Mouse (Mus musculus): ENCODE measurements around the gene Kat2a. TPM values are rescaled to one million over a fixed set of nuclear protein-coding genes. Genes with fewer than 3 reads are reported as not detected.

The Kat2a gene
- polyA plus RNA-seq, 1 experiment: 16.3 TPM

DNA sequence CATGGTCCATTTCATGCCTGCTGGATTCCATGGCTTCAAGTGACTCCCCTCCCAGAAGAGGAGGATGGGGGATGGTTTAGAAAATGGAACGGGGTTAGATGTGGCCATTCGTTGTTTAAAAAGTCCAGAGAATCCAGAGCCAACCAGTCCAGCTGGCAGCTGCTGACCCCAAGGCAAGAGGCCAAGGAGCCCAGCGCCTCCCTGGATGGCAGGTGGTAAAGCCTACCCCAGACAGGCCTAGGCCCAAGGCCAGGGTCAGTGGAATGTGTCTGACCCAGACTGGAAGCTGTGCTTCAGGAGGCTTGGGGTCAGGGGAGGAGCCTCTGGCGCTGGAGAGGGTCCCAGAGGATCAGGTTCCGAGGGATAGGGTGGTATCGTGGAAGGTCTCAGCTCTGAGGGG, 29.1 kb upstream of the Kat2a start:
- no peak overlapping the region for H3K4me3 ChIP-seq (replicated peaks; ENCODE audit: control insufficient read depth, low read depth, low read length)
- 82% methylated on average over 6 of the region's 6 CpGs for WGBS
- peaks cover 1% of the 10 kb centered on the region; the same call in 1 of the 2 replicates for H3K4me1 ChIP-seq (ENCODE audit: control insufficient read depth, insufficient read depth, low read length)
- TF ChIP-seq CTCF (IDR thresholded peaks at IDR 0.05; ENCODE audit: control insufficient read depth, insufficient read depth, low read length) (no peak), POLR2A (IDR thresholded peaks at IDR 0.05; ENCODE audit: borderline replicate concordance, control insufficient read depth, low read depth, low read length) (no peak)
- no peak overlapping the region for H3K27ac ChIP-seq (ENCODE audit: control insufficient read depth, insufficient read depth, low read depth, low read length, poor library complexity)

GRCm38 (mm10) chr11:100738749-100739148, 26.5 kb upstream of the Kat2a start:
- Histone ChIP-seq H3K4me3 (replicated peaks; ENCODE audit: control insufficient read depth, low read depth, low read length) (peak overlapping the region; percentile 51), H3K4me1 (ENCODE audit: control insufficient read depth, insufficient read depth, low read length) (peaks cover 3% of the 10 kb centered on the region; the same call in 1 of the 2 replicates), H3K27ac (ENCODE audit: control insufficient read depth, insufficient read depth, low read depth, low read length, poor library complexity) (no peak overlapping the region)
- TF ChIP-seq CTCF (IDR thresholded peaks at IDR 0.05; ENCODE audit: control insufficient read depth, insufficient read depth, low read length) (no peak), POLR2A (IDR thresholded peaks at IDR 0.05; ENCODE audit: borderline replicate concordance, control insufficient read depth, low read depth, low read length) (no peak)
- WGBS: 21% methylated on average over 5 of the region's 5 CpGs

DNA sequence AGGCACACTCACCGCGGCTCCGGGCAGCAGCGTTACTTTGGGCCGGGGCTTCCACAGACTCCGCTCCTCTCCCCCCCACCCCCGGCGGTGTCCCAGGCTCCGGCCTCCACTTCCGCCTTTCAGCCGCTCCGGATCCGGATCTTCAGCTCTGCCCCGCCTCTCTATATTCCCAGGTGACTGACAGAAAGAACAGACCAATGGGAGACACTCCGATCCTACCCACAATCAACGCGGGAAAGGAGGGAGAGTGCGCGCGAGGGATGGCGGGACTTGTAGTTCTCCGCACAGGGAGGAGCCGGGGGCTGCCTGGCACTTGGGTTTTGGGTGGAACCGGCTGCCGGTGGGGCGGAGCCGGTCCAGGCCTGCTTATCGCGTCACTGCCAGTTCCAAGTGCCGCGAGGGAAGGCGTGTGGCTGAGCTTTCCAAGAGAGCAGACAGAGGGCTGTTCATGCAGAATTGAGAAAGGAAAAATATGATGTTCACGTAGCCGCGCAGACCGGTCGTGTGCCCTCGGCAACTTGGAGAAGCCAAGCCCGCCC, 25.9 kb upstream of the Kat2a start, which contains the start of gene Rab5c:
Gene Rab5c (minus strand): TSS at position 150 of the 539 bp plus-strand sequence.
- peaks cover 3% of the 10 kb centered on the region; the same call in 1 of the 2 replicates for H3K4me1 ChIP-seq (ENCODE audit: control insufficient read depth, insufficient read depth, low read length)
- WGBS: under 1% methylated on average over 39 of the region's 39 CpGs
- H3K4me3 ChIP-seq (replicated peaks; ENCODE audit: control insufficient read depth, low read depth, low read length): peak within 1 kb of the TSS; percentile 84
- no peak for TF ChIP-seq CTCF (IDR thresholded peaks at IDR 0.05; ENCODE audit: control insufficient read depth, insufficient read depth, low read length)
- peak; percentile 58; the same call in 1 of the 2 replicates for TF ChIP-seq POLR2A (IDR thresholded peaks at IDR 0.05; ENCODE audit: borderline replicate concordance, control insufficient read depth, low read depth, low read length)
- H3K27ac ChIP-seq (ENCODE audit: control insufficient read depth, insufficient read depth, low read depth, low read length, poor library complexity): peak within 1 kb of the TSS; percentile 88

- peak overlapping the region; percentile 84 for H3K4me3 ChIP-seq (replicated peaks; ENCODE audit: control insufficient read depth, low read depth, low read length)
- WGBS: under 1% methylated on average over 13 of the region's 13 CpGs
- peak overlapping the region; percentile 88 for H3K27ac ChIP-seq (ENCODE audit: control insufficient read depth, insufficient read depth, low read depth, low read length, poor library complexity)
- TF ChIP-seq POLR2A (IDR thresholded peaks at IDR 0.05; ENCODE audit: borderline replicate concordance, control insufficient read depth, low read depth, low read length): no peak
- no peak for TF ChIP-seq CTCF (IDR thresholded peaks at IDR 0.05; ENCODE audit: control insufficient read depth, insufficient read depth, low read length)
- peaks cover 3% of the 10 kb centered on the region; the same call in 1 of the 2 replicates for H3K4me1 ChIP-seq (ENCODE audit: control insufficient read depth, insufficient read depth, low read length)
Measured at GRCm38 (mm10) chr11:100737105-100737733, 25.0 kb upstream of the Kat2a start.

GRCm38 (mm10) chr11:100736746-100737080, 24.4 kb upstream of the Kat2a start:
- 33% methylated on average over 4 of the region's 4 CpGs for WGBS
- peaks cover 3% of the 10 kb centered on the region; the same call in 1 of the 2 replicates for H3K4me1 ChIP-seq (ENCODE audit: control insufficient read depth, insufficient read depth, low read length)
- H3K27ac ChIP-seq (ENCODE audit: control insufficient read depth, insufficient read depth, low read depth, low read length, poor library complexity): no peak overlapping the region; the same call in 1 of the 2 replicates
- H3K4me3 ChIP-seq (replicated peaks; ENCODE audit: control insufficient read depth, low read depth, low read length): peak overlapping the region; percentile 84
- TF ChIP-seq POLR2A (IDR thresholded peaks at IDR 0.05; ENCODE audit: borderline replicate concordance, control insufficient read depth, low read depth, low read length) (no peak), CTCF (IDR thresholded peaks at IDR 0.05; ENCODE audit: control insufficient read depth, insufficient read depth, low read length) (no peak)

DNA sequence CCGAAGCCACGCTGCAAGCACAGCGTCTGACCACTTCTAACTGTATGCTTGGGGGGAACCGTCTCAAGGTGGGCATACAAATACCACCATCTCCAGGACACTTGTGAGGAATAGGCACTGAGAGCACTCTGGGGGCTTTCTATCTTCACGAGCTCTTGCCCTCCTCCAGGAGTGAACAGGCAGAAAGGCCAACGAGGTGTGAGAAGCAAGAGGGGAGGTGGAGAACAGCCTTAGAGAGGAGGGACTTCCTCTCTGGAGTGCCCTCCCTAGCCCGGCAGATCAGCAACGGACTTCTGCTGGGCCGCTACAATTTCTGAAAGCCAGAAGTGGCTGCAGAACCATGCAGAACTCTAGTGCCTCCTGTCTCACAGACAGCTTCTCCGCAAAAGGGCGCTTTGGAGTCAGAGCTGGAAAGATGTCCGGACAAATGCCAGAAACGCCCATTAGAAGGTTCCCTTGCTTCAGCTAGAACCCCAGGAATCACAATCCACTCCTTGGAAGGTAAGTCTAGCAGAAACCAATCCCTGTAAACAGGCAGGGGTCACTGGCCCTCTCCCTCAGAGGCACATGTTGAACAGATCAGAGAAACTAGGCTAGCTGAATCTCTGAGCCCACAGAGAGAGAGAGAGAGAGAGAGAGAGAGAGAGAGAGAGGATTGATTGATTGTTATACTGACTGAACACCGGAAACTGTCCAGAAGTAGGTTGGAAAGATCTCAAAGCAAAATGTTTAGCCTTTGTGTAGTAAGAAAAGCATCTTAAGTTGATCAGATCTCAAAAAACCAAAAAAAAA, 23.9 kb upstream of the Kat2a start:
- 5% methylated on average over 14 of the region's 14 CpGs for WGBS
- TF ChIP-seq CTCF (IDR thresholded peaks at IDR 0.05; ENCODE audit: control insufficient read depth, insufficient read depth, low read length) (no peak), POLR2A (IDR thresholded peaks at IDR 0.05; ENCODE audit: borderline replicate concordance, control insufficient read depth, low read depth, low read length) (no peak)
- peaks cover 5% of the 10 kb centered on the region; the same call in 1 of the 2 replicates for H3K4me1 ChIP-seq (ENCODE audit: control insufficient read depth, insufficient read depth, low read length)
- H3K4me3 ChIP-seq (replicated peaks; ENCODE audit: control insufficient read depth, low read depth, low read length): peak overlapping the region; percentile 84
- peak overlapping the region; percentile 62 for H3K27ac ChIP-seq (ENCODE audit: control insufficient read depth, insufficient read depth, low read depth, low read length, poor library complexity)

DNA sequence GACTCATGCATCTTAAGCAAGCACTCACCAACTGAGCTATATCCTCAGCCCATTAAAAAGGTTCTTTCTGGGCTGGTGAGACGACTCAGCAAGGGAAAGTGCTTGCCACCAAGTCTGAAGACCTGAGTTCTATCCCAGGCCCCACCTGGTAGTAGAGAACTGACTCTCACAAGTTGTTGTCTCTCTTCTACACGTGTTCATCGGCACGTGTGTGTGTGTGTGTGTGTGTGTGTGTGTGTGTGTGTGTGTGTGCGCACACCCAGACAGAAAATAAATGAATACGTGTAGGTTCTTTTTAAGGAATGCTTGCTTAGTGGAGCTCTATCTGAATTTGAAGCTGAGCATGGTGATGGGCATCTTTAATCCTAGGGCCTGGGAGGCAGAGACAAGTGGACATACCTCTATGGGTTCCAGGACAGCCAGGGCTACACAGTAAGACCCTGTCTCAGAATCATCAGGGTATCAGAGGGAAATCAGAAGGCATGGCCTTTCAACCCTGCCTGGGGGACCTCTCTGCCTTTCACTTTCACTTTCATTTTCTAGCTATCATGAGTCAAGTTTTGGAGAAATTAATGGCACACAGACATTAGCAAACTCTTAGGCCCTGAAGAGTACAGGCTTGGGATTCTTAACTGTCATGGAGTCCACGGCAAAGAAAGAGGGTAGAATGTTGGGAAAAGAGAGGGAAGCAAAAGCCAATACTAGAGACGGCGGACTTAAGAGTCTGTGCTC, 23.0 kb upstream of the Kat2a start:
- 49% methylated on average over 9 of the region's 9 CpGs for WGBS
- peaks cover 10% of the 10 kb centered on the region for H3K4me1 ChIP-seq (ENCODE audit: control insufficient read depth, insufficient read depth, low read length)
- no peak for TF ChIP-seq CTCF (IDR thresholded peaks at IDR 0.05; ENCODE audit: control insufficient read depth, insufficient read depth, low read length)
- no peak for TF ChIP-seq POLR2A (IDR thresholded peaks at IDR 0.05; ENCODE audit: borderline replicate concordance, control insufficient read depth, low read depth, low read length)
- peak overlapping the region; percentile 62 for H3K27ac ChIP-seq (ENCODE audit: control insufficient read depth, insufficient read depth, low read depth, low read length, poor library complexity)
- H3K4me3 ChIP-seq (replicated peaks; ENCODE audit: control insufficient read depth, low read depth, low read length): peak overlapping the region; percentile 64

All from bone marrow, adult 2 months (tissue).